Mouse (Mus musculus) ES-E14 (cell line): Measurements from ENCODE around the gene Sipa1. TPM values are rescaled to one million over a fixed set of nuclear protein-coding genes. Genes with fewer than 3 reads are reported as not detected.

ENCODE experiments used
- DNase-seq: peaks from one replicate; pipeline ENCODE4 v3.0.0-alpha.2; 2013; ENCODE audit warnings: low read depth, low spot score
- H3K27ac ChIP-seq: 2 replicates; pipeline ENCODE4 v1.5.1; 2012; ENCODE audit warnings: low read depth, mild to moderate bottlenecking, low read length, moderate library complexity, mixed read lengths; ENCODE audit not compliant: poor library complexity, insufficient read depth, severe bottlenecking
- H3K36me3 ChIP-seq: 2 replicates; pipeline ENCODE4 v1.6.1; 2012; ENCODE audit warnings: mild to moderate bottlenecking, low read length, moderate library complexity, mixed read lengths; ENCODE audit not compliant: control insufficient read depth, poor library complexity, insufficient read depth, severe bottlenecking
- H3K4me1 ChIP-seq, 2 experiments: fragments of 150-350 bp in 1 of 2; sonication (generic) in 1 of 2; 2 replicates each; pipeline ENCODE4 v1.6.1; 2012; ENCODE audit warnings: low read length in 2 of 2, mild to moderate bottlenecking in 1 of 2, mixed read lengths in 1 of 2; ENCODE audit not compliant: control insufficient read depth in 2 of 2, insufficient read depth in 2 of 2, poor library complexity in 1 of 2
- H3K4me3 ChIP-seq, 2 experiments: fragments of 150-350 bp in 1 of 2; sonication (generic) in 1 of 2; 2 replicates each; pipeline ENCODE4 v1.5.1; 2012; ENCODE audit warnings: low read length in 2 of 2, low read depth in 1 of 2, mild to moderate bottlenecking in 1 of 2, mixed read lengths in 1 of 2; ENCODE audit not compliant: insufficient read depth in 1 of 2, poor library complexity in 1 of 2, severe bottlenecking in 1 of 2
- H3K9ac ChIP-seq: 2 replicates; pipeline ENCODE4 v1.6.1; 2012; ENCODE audit warnings: low read depth, mild to moderate bottlenecking, low read length, mixed read lengths; ENCODE audit not compliant: poor library complexity, insufficient read depth, severe bottlenecking
- H3K9me3 ChIP-seq: fragments of 150-350 bp; sonication (generic); 2 replicates; pipeline ENCODE4 v1.6.1; 2012; ENCODE audit warnings: low read depth, mild to moderate bottlenecking, low read length; ENCODE audit not compliant: control insufficient read depth, insufficient read depth
- CHD2 ChIP-seq: IDR thresholded peaks from 2 replicates; pipeline ENCODE4 v1.6.1; 2014; ENCODE audit warnings: mild to moderate bottlenecking, low read depth, low read length, inconsistent platforms
- HCFC1 ChIP-seq: IDR thresholded peaks from 2 replicates; pipeline ENCODE4 v1.6.1; 2012; ENCODE audit warnings: low read length, inconsistent platforms, borderline replicate concordance; ENCODE audit not compliant: insufficient read depth
- MAFK ChIP-seq: IDR thresholded peaks from 2 replicates; pipeline ENCODE4 v1.6.1; 2014; ENCODE audit warnings: mild to moderate bottlenecking, low read depth, low read length, inconsistent platforms; ENCODE audit not compliant: insufficient read depth
- ZC3H11A ChIP-seq: IDR thresholded peaks from 2 replicates; pipeline ENCODE4 v1.6.1; 2012; ENCODE audit warnings: low read depth, mild to moderate bottlenecking, inconsistent platforms, low read length, borderline replicate concordance
- ZNF384 ChIP-seq: IDR thresholded peaks from 2 replicates; pipeline ENCODE4 v1.6.1; 2012; ENCODE audit warnings: low read depth, low read length, inconsistent platforms
- in situ Hi-C, 2 experiments: fragments of 600-800 bp; cut with MboI; formaldehyde crosslinking; loops; one replicate each; pipeline ENCODE4 v1.15.1; 2025; ENCODE audit warnings: low sequenced_read_pairs in 2 of 2, inconsistent platforms in 1 of 2; ENCODE audit not compliant: unreplicated experiment in 2 of 2
- total RNA-seq: library from RNA; depleted of rRNA; stranded (reverse); fragments of 300-350 nt; gene quantifications from 2 replicates; pipeline ENCODE4 v1.2.3, GENCODE M21; 2012

Gene Sipa1
- total RNA-seq, 1 experiment, result 10.5 TPM

- no peak overlapping the region for H3K4me3 ChIP-seq
- peaks cover 2 to 19% of the 10 kb centered on the region in 2 experiments; a peak in 2 of 4 replicates for H3K4me1 ChIP-seq
- H3K9ac ChIP-seq, result no peak overlapping the region
- H3K36me3 ChIP-seq, result peaks cover 22% of the 10 kb centered on the region
- in situ Hi-C loops, result no loop called here
- H3K9me3 ChIP-seq, result no peaks in the 10 kb centered on the region
- TF ChIP-seq HCFC1, result no peak
- no peak for TF ChIP-seq MAFK
- no peak for TF ChIP-seq ZC3H11A
- TF ChIP-seq ZNF384, result no peak
- TF ChIP-seq CHD2, result no peak
- no peak for DNase-seq
- no peak overlapping the region for H3K27ac ChIP-seq
Measured at GRCm38 (mm10) chr19:5647791-5648190, 15.7 kb downstream of the Sipa1 start.

DNA sequence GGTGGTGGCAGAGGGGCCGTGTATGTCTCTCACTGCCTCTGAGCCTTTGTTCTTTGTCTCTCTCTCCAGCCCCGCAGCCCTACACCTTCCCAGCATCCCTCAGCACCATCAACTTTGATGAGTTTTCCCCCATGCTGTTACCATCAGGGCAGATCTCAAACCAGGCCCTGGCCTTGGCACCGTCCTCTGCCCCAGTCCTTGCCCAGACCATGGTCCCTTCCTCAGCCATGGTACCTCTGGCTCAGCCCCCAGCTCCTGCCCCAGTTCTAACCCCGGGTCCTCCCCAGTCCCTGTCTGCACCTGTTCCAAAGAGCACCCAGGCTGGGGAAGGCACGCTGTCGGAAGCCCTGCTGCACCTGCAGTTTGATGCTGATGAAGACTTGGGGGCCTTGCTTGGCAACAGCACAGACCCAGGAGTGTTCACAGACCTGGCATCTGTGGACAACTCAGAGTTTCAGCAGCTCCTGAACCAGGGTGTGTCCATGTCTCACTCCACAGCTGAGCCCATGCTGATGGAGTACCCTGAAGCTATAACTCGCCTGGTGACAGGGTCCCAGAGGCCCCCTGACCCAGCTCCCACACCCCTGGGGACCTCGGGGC is 16.7 kb downstream of the Sipa1 start:
- Histone ChIP-seq H3K36me3 (peaks cover 30% of the 10 kb centered on the region), H3K4me3 (no peak overlapping the region), H3K4me1 (peaks cover 2 to 13% of the 10 kb centered on the region in 2 experiments; a peak in 2 of 4 replicates), H3K9me3 (no peaks in the 10 kb centered on the region), H3K27ac (no peak overlapping the region), H3K9ac (no peak overlapping the region)
- in situ Hi-C loops, result no loop called here
- no peak for TF ChIP-seq CHD2
- TF ChIP-seq ZNF384, result no peak
- TF ChIP-seq HCFC1, result no peak
- no peak for TF ChIP-seq ZC3H11A
- no peak for TF ChIP-seq MAFK
- DNase-seq, result no peak

- in situ Hi-C loops, result no loop called here
- H3K4me3 ChIP-seq, result no peak overlapping the region
- H3K9ac ChIP-seq, result no peak overlapping the region
- TF ChIP-seq MAFK (no peak), ZNF384 (no peak), ZC3H11A (no peak), CHD2 (no peak), HCFC1 (no peak)
- no peak for DNase-seq
- peaks cover 2 to 18% of the 10 kb centered on the region in 2 experiments; a peak in 2 of 4 replicates for H3K4me1 ChIP-seq
- H3K36me3 ChIP-seq, result peaks cover 28% of the 10 kb centered on the region
- H3K27ac ChIP-seq, result no peak overlapping the region
- H3K9me3 ChIP-seq, result no peaks in the 10 kb centered on the region
Measured at GRCm38 (mm10) chr19:5645280-5645679, 18.2 kb downstream of the Sipa1 start.

DNA sequence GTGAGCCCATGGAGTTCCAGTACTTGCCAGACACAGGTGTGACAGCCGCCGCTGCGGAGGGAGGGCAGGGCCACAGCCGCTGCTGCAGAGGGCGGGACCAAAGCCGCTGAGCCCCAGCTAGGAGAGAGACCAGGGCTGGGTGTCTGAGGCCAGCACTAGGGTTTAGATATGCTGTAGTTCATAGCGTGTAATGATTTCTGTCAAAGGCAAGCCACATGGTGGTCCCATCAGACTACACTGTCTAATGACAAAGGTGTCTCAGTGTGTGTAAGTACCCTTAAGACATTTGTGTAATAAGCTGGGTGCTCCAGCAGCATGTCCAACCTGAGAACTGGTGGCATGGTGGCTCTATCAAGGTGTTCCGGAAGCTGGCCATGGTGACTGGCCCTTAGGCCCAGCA is 21.9 kb downstream of the Sipa1 start:
- TF ChIP-seq MAFK (no peak), ZC3H11A (no peak), CHD2 (no peak), ZNF384 (no peak), HCFC1 (no peak)
- in situ Hi-C loops, result no loop called here
- Histone ChIP-seq H3K27ac (no peak overlapping the region), H3K36me3 (peaks cover 26% of the 10 kb centered on the region), H3K9ac (no peak overlapping the region), H3K9me3 (no peaks in the 10 kb centered on the region), H3K4me1 (peaks cover 0 to 10% of the 10 kb centered on the region in 2 experiments; a peak in 1 of 4 replicates), H3K4me3 (peak overlapping the region in 1 of 2 experiments; percentile 0; a peak in 1 of 4 replicates)
- DNase-seq, result no peak

DNA sequence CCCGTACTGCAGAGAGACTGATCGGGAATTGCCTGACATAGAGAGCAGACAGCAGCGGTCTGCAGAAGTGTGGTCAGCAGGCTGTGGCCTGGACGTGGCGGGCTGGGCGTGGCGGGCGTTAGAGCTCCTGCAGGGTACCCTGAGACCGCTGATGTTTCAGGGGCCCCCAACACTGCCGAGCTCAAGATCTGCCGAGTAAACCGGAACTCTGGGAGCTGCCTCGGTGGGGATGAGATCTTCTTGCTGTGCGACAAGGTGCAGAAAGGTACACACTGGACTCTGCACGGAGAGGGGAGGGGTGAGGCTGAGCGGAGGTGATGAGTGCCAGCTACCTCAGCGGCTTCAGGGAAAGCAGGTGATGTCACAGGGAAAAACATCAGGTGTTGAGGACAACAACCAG is 22.5 kb downstream of the Sipa1 start:
- H3K9me3 ChIP-seq, result no peaks in the 10 kb centered on the region
- 0 out of 4 replicates have a peak overlapping the region, but pooled peaks of 1 of the 2 experiments have one; percentile 0 for H3K4me3 ChIP-seq
- H3K36me3 ChIP-seq, result peaks cover 23% of the 10 kb centered on the region
- H3K4me1 ChIP-seq, result peaks cover 0 to 10% of the 10 kb centered on the region in 2 experiments; a peak in 1 of 4 replicates
- no peak overlapping the region; the same call in 1 of the 2 replicates for H3K9ac ChIP-seq
- TF ChIP-seq MAFK (no peak), HCFC1 (no peak), ZNF384 (no peak), CHD2 (no peak), ZC3H11A (no peak)
- DNase-seq, result no peak
- in situ Hi-C loops, result no loop called here
- no peak overlapping the region for H3K27ac ChIP-seq
